Mouse (Mus musculus): ENCODE measurements around the gene Spata1. TPM values are rescaled to one million over a fixed set of nuclear protein-coding genes. Genes with fewer than 3 reads are reported as not detected.

Spata1 gene
- polyA plus RNA-seq, 1 experiment from 2014 or later: 4.7 TPM

DNA sequence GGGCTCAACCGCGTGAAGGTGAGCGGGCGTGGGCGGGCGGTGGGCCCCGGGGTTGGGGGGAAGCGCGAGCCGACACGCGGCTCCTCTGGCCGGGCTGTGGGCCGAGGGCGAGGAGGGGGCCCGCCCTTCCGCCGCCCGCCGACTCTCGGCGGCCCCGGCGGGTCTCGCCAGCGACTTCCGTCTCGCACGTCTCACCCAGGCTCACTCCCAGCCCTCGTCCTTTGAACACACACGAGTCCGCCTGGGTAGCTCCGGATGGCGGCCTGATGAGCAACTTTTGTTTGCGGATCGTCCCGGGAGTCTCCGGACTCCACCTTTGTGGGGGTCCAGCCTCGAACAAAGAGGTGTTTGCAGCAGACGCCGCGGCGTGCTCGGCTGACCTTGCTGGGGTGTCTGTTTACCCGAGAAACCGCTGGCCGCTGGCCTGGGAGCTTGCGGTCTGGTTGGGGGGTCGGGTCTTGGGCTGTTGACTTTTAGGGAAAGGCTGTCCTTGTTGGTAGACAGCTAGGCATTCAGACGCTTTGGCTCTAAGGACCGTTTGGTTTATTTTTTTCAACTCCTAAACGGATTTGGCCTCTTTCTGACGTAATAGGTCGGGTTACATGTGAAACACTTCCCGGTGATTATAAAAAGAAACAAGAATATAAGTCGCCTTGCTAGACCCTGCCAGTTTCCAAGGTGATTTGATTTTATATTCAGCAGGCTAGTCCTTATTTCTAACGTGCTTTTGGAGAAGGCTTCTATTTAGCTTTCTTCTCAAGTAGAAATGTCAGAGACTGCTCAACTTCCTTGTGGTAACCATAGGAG, 653 bp upstream of the Spata1 start:
- H3K4me3 ChIP-seq: peak overlapping the region; percentile 86
- no peaks in the 10 kb centered on the region for H3K27me3 ChIP-seq
- H3K27ac ChIP-seq: peak overlapping the region; percentile 97
- ATAC-seq (ENCODE audit: insufficient number of reproducible peaks, low FRiP score, low TSS enrichment, low read depth): peak; percentile 78
- WGBS: under 1% methylated on average over 50 of the region's 57 CpGs
- peaks cover 12% of the 10 kb centered on the region; the same call in 1 of the 2 replicates for H3K36me3 ChIP-seq
- peak overlapping the region; percentile 90 for H3K9ac ChIP-seq
- H3K4me1 ChIP-seq: peaks cover 14% of the 10 kb centered on the region
- no peaks in the 10 kb centered on the region for H3K9me3 ChIP-seq
- H3K4me2 ChIP-seq: peak overlapping the region; percentile 55

DNA sequence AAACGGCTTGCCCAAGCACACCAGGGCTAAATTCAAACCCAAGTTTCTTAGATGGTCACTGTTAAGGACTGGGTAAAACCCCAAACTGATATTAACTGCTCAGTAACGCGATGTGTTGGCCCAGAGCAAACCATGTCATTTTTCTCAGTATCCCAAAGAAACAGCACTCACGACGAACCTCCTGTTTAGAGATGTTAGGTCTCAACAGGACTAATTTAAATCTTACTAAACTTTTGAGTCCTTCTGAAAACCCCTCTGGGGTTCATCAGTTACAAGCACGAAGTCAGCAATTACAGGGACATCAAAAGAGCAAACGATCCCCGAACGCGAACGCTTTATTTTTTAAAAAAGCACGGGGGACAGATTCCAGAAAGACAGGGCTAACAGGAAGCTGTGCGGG, 564 bp downstream of the Spata1 start:
- Histone ChIP-seq H3K4me3 (peak overlapping the region; percentile 86), H3K4me2 (peak overlapping the region; percentile 47), H3K9ac (peak overlapping the region; percentile 90), H3K27ac (peak overlapping the region; percentile 97), H3K9me3 (no peaks in the 10 kb centered on the region), H3K36me3 (peaks cover 9% of the 10 kb centered on the region; the same call in 1 of the 2 replicates), H3K4me1 (peaks cover 14% of the 10 kb centered on the region), H3K27me3 (no peaks in the 10 kb centered on the region)
- 3% methylated on average over 13 of the region's 13 CpGs for WGBS
- no peak for ATAC-seq (ENCODE audit: insufficient number of reproducible peaks, low FRiP score, low TSS enrichment, low read depth)

DNA sequence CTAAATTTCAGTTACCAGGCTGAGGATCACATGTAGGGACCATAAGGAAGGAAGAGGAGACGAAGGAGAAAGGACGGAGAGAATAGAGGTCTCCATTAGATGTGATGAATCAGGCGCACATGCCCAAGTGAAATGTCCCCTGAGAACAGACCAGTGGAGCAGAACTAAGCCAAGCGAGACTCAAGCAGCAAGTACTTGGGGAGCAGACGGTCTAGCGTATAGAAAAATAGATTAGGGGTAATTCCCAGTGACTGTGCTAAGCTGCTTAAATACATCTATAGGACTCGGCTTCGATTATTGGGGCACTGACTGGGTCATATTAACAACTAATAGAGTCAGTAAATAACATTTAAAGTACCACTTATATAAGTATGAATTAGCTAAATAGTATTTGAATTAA, 4.6 kb downstream of the Spata1 start:
- no peak for ATAC-seq (ENCODE audit: insufficient number of reproducible peaks, low FRiP score, low TSS enrichment, low read depth)
- Histone ChIP-seq H3K9ac (no peak overlapping the region), H3K27ac (no peak overlapping the region), H3K9me3 (no peaks in the 10 kb centered on the region), H3K4me1 (no peaks in the 10 kb centered on the region), H3K4me3 (no peak overlapping the region), H3K4me2 (no peak overlapping the region), H3K27me3 (no peaks in the 10 kb centered on the region), H3K36me3 (no peaks in the 10 kb centered on the region)
- WGBS: 90% methylated on average over 8 of the region's 8 CpGs

DNA sequence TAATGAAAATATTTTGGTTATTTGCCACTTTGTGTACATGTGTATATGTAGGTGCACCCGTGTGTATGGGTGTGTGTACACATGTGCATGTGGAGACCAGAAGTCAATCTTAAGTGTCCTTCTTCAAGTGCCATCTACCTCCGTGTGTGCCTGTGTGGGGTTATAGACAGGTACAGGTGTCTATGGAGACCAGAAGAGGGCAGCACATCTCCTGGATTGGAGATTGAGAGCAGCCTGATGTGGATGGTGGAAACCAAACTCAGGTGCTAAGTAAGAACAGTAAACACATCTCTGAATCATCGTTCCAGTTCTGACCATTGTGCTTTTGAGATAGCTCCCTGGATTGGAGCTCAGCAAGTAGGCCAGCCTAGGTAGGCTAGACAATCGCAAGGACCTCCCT, 13.1 kb downstream of the Spata1 start:
- Histone ChIP-seq H3K9ac (no peak overlapping the region), H3K4me3 (no peak overlapping the region), H3K36me3 (peaks cover 4% of the 10 kb centered on the region; the same call in 1 of the 2 replicates), H3K27me3 (no peaks in the 10 kb centered on the region), H3K9me3 (no peaks in the 10 kb centered on the region), H3K27ac (no peak overlapping the region), H3K4me1 (no peaks in the 10 kb centered on the region), H3K4me2 (no peak overlapping the region)
- 86% methylated on average over 4 of the region's 4 CpGs for WGBS
- no peak for ATAC-seq (ENCODE audit: insufficient number of reproducible peaks, low FRiP score, low TSS enrichment, low read depth)

- Histone ChIP-seq H3K9ac (no peak overlapping the region), H3K27me3 (no peaks in the 10 kb centered on the region), H3K27ac (no peak overlapping the region), H3K4me1 (no peaks in the 10 kb centered on the region), H3K4me2 (no peak overlapping the region), H3K4me3 (no peak overlapping the region), H3K9me3 (no peaks in the 10 kb centered on the region), H3K36me3 (peaks cover 4% of the 10 kb centered on the region; the same call in 1 of the 2 replicates)
- ATAC-seq (ENCODE audit: insufficient number of reproducible peaks, low FRiP score, low TSS enrichment, low read depth): no peak
- WGBS: 69% methylated on average over 2 of the region's 2 CpGs
Measured at GRCm38 (mm10) chr3:146482044-146482443, 17.5 kb downstream of the Spata1 start.

DNA sequence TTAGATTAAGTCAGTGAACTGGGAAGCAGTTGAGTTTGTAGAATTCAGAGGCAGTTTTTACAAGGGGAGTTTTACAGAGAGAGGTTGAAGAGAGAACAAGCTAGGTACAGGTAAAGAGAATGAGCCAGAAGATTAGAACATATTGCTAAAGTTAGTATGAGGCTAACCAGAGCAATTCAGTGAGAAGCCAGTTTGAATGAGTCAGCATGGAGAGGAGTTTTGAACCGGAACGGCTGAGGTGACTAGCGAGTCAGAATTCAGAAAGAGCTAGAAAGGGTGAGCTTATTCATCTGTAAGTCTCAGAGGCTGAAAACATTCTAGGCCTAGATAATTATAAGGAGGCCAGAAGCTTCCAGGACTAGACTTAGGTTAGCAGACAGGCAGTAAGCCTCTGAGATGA, 25.1 kb downstream of the Spata1 start:
- 86% methylated on average over 3 of the region's 3 CpGs for WGBS
- H3K4me1 ChIP-seq: no peaks in the 10 kb centered on the region
- no peaks in the 10 kb centered on the region for H3K27me3 ChIP-seq
- no peak overlapping the region for H3K9ac ChIP-seq
- no peak for ATAC-seq (ENCODE audit: insufficient number of reproducible peaks, low FRiP score, low TSS enrichment, low read depth)
- no peak overlapping the region for H3K4me3 ChIP-seq
- no peaks in the 10 kb centered on the region for H3K36me3 ChIP-seq
- no peak overlapping the region for H3K4me2 ChIP-seq
- H3K9me3 ChIP-seq: no peaks in the 10 kb centered on the region
- no peak overlapping the region for H3K27ac ChIP-seq

DNA sequence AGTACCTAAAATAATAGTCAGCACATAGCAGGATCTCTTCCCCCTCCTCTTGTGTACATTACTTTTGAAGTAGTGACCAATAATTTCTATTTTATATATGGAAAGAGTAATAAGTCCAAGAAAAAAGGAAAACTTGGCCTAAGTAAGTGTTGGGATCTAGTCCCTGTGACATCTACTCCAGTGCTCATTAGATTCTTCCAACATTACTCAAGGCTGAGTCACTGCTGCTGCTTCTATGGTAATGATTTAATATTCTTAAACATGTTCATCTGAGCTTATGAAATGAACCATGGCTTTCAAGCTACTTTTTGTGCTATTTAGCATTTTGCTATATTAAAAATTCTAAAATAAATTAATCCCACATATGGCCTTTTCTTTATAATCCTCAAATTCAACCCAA, 25.8 kb downstream of the Spata1 start:
- H3K4me3 ChIP-seq: no peak overlapping the region
- H3K4me2 ChIP-seq: no peak overlapping the region
- no peak for ATAC-seq (ENCODE audit: insufficient number of reproducible peaks, low FRiP score, low TSS enrichment, low read depth)
- no peaks in the 10 kb centered on the region for H3K27me3 ChIP-seq
- no peak overlapping the region for H3K27ac ChIP-seq
- no peaks in the 10 kb centered on the region for H3K9me3 ChIP-seq
- H3K4me1 ChIP-seq: no peaks in the 10 kb centered on the region
- no peak overlapping the region for H3K9ac ChIP-seq
- no peaks in the 10 kb centered on the region for H3K36me3 ChIP-seq

DNA sequence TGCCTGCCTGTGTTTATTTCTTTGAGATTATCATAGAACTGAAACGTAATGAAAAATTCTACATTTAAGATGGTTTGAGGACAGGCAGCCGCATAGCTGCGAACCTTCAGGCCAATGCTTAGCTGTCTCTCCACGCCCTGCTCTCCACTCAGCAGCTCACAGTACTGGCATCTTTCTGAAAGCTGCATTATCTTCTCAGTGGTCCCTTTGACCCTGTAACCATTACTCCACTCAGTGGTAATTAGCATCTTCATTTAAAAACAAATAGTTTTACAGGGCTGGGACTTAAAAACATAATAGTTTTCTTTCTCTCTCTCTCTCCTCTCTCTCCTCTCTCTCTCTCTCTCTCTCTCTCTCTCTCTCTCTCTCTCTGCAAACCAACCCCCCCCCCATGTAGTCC, 26.9 kb downstream of the Spata1 start:
- Histone ChIP-seq H3K9ac (no peak overlapping the region), H3K36me3 (no peaks in the 10 kb centered on the region), H3K4me1 (no peaks in the 10 kb centered on the region), H3K27me3 (no peaks in the 10 kb centered on the region), H3K4me3 (no peak overlapping the region), H3K4me2 (no peak overlapping the region), H3K9me3 (no peaks in the 10 kb centered on the region), H3K27ac (no peak overlapping the region)
- 75% methylated on average over 4 of the region's 4 CpGs for WGBS
- ATAC-seq (ENCODE audit: insufficient number of reproducible peaks, low FRiP score, low TSS enrichment, low read depth): no peak

DNA sequence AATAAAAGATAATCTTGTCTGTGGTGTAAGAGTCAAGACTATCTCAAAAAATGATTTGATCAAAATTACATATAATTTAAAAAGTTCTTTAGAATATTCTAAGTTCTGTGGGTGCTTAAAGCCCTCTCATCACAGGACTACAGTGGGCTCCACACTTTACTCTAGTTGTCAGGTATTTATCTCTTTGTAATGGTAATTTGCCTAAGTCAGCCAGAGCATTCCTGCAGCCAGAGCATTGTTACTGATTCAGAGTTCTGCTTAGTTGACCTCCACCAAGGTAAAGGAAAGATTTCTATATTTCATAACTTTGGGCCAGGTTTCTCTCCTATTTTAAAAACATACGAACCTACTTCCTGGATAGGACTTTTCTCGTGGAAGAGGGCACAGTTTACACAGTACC, 30.3 kb downstream of the Spata1 start:
- H3K27me3 ChIP-seq: no peaks in the 10 kb centered on the region
- 78% methylated on average over 2 of the region's 2 CpGs for WGBS
- H3K9me3 ChIP-seq: no peaks in the 10 kb centered on the region
- H3K36me3 ChIP-seq: no peaks in the 10 kb centered on the region
- no peak overlapping the region for H3K9ac ChIP-seq
- no peaks in the 10 kb centered on the region for H3K4me1 ChIP-seq
- no peak for ATAC-seq (ENCODE audit: insufficient number of reproducible peaks, low FRiP score, low TSS enrichment, low read depth)
- no peak overlapping the region for H3K27ac ChIP-seq
- no peak overlapping the region for H3K4me3 ChIP-seq
- H3K4me2 ChIP-seq: no peak overlapping the region

DNA sequence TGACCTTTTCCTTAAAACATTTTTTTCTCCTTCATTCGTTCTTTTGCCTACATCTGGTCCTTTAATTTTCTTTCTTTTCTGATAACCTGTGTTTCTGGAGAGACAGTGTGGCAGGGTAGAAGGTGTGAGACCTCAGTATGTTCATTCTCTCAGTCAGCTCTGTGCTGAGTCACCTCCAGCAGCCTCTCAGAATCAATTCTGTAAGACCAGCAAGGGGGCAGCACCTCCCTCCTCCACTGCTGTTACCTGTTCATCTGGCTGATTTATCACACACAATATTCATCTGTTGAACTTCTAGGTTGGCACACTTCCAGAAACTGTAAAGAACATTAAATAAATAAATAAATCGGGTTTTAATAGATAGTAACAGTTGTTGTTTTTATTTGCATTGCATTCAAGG, 36.6 kb downstream of the Spata1 start:
- no peak overlapping the region for H3K27ac ChIP-seq
- no peaks in the 10 kb centered on the region for H3K9me3 ChIP-seq
- no peaks in the 10 kb centered on the region for H3K27me3 ChIP-seq
- 57% methylated on average over 2 of the region's 2 CpGs for WGBS
- no peaks in the 10 kb centered on the region for H3K4me1 ChIP-seq
- no peak for ATAC-seq (ENCODE audit: insufficient number of reproducible peaks, low FRiP score, low TSS enrichment, low read depth)
- no peak overlapping the region for H3K4me2 ChIP-seq
- H3K36me3 ChIP-seq: no peaks in the 10 kb centered on the region
- no peak overlapping the region for H3K4me3 ChIP-seq
- no peak overlapping the region for H3K9ac ChIP-seq

GRCm38 (mm10) chr3:146451375-146451774, 48.2 kb downstream of the Spata1 start:
- H3K9me3 ChIP-seq: no peaks in the 10 kb centered on the region
- no peak overlapping the region for H3K4me3 ChIP-seq
- H3K4me2 ChIP-seq: no peak overlapping the region
- H3K4me1 ChIP-seq: peaks cover 8% of the 10 kb centered on the region
- no peaks in the 10 kb centered on the region for H3K27me3 ChIP-seq
- H3K27ac ChIP-seq: no peak overlapping the region
- H3K36me3 ChIP-seq: no peaks in the 10 kb centered on the region
- 80% methylated on average over 5 of the region's 5 CpGs for WGBS
- H3K9ac ChIP-seq: no peak overlapping the region
- no peak for ATAC-seq (ENCODE audit: insufficient number of reproducible peaks, low FRiP score, low TSS enrichment, low read depth)

- WGBS: under 1% methylated on average over 29 of the region's 29 CpGs
- ATAC-seq (ENCODE audit: insufficient number of reproducible peaks, low FRiP score, low TSS enrichment, low read depth): peak; percentile 97
Measured at GRCm38 (mm10) chr3:146450371-146450841, 49.1 kb downstream of the Spata1 start.

More at GRCm38 (mm10) chr3:146450371-146450841, 49.1 kb downstream of the Spata1 start:
- Histone ChIP-seq H3K36me3 (no peaks in the 10 kb centered on the region), H3K4me2 (peak overlapping the region; percentile 64), H3K9ac (peak overlapping the region; percentile 61), H3K4me3 (peak overlapping the region; percentile 59), H3K27me3 (no peaks in the 10 kb centered on the region), H3K9me3 (no peaks in the 10 kb centered on the region), H3K27ac (peak overlapping the region; percentile 87), H3K4me1 (peaks cover 8% of the 10 kb centered on the region)
